14 mouse cellular contexts compared by ENCODE assay signal in the genomic region with DNA sequence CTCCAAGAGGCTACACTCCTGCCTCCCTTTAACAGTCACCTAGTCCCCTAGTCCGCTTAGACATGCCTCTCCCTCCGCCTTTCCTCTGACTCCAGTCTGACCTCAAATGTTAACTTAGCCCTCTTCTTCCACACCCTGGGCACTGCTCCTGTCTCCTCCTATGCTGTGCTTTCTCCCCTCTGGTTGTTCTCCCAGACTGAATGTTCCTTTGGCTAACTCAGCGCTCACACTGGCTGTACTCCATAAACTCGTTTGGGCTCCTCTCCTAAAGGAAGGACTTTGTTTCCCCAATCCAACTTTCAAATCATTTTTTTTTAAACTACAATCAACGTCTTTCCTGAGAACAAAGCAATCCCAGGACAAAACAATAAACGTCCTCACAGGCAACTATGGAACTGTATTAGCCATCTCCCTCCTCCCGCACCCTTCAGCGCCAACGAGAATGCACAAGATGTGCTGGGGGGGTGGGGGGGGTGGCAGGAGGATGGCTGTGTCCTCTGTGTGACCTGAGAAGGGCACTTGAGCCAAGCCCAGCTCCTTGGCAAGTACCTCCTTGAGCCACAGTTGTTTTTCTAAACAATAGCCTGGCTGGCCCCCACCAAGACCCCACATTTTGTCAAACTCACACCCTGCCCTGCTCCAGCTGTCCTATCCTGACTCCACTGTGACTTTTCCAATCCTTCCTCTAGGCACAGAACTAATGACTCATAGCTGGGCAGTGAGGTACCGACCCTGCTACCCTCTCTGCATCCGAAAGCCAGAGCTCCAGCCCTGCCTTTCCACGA. TPM values are rescaled to one million over a fixed set of nuclear protein-coding genes. Genes with fewer than 3 reads are reported as not detected.
A peak's percentile ranks its signal among the peaks of the same experiment; 100 is the strongest.
DNase-seq lines count a peak whose midpoint lies in the region; ATAC-seq and TF ChIP-seq lines count a peak whose summit lies in the region.
"Had no signal": no experiment of that assay in that cellular context is flagged by ENCODE, and none has a peak within 500 bp of the region (broad histone marks: within the 10 kb centered on the region; RNA-seq: fewer than 3 reads in every experiment).

No protein-coding gene starts in this region.

- ATAC-seq in lung, postnatal 0 days: peak; percentile 48

- peaks cover 10% of the 10 kb centered on the region; the same call in 1 of the 2 replicates for H3K27me3 ChIP-seq in embryonic facial prominence, embryonic 10.5 days (replicated peaks; ENCODE audit: low read depth, poor library complexity, severe bottlenecking)
- no peaks in the 10 kb centered on the region for H3K27me3 ChIP-seq in lung, postnatal 0 days (replicated peaks; ENCODE audit: insufficient read depth, low read length)
- H3K27me3 ChIP-seq: hindbrain, embryonic 15.5 days; limb, embryonic 13.5 days had no signal

- H3K4me1 ChIP-seq in embryonic facial prominence, embryonic 10.5 days: peaks cover 59% of the 10 kb centered on the region
- peaks cover 26% of the 10 kb centered on the region; the same call in 1 of the 2 replicates for H3K4me1 ChIP-seq in lung, postnatal 0 days (ENCODE audit: insufficient read depth, low read depth, low read length)

- WGBS in embryonic facial prominence, embryonic 10.5 days: 80% methylated on average over 12 of the region's 12 CpGs
- 38% methylated on average over 12 of the region's 12 CpGs for WGBS in lung, postnatal 0 days

- DNase-seq in gastrocnemius, postnatal 25 days: peak; percentile 69
- DNase-seq in gastrocnemius, postnatal 4 days (ENCODE audit: low spot score in 2 of 2): no peak
- peak; percentile 26 for DNase-seq in 3T3-L1 (ENCODE audit: low read depth, low spot score)
- no peak for DNase-seq in embryonic facial prominence, embryonic 10.5 days (ENCODE audit: low spot score)
- peak; percentile 42 for DNase-seq in lung, postnatal 0 days (ENCODE audit: low spot score)
- no peak for DNase-seq in layer of hippocampus, postnatal 10 days (ENCODE audit: low spot score in 2 of 2)
- no peak for DNase-seq in right cerebral cortex, postnatal 4 days
- DNase-seq: cerebellum, postnatal 10 days; thymus, adult 18-20 months had no signal

- no peaks in the 10 kb centered on the region for H3K9me3 ChIP-seq in embryonic facial prominence, embryonic 10.5 days
- H3K9me3 ChIP-seq in lung, postnatal 0 days (ENCODE audit: low read length): no peaks in the 10 kb centered on the region
- H3K9me3 ChIP-seq: heart, embryonic 13.5 days; hindbrain, embryonic 15.5 days; limb, embryonic 13.5 days had no signal

- no peak for TF ChIP-seq EP300 in lung, postnatal 0 days (IDR thresholded peaks at IDR 0.05)

- no peak for TF ChIP-seq CTCF in lung, postnatal 0 days (IDR thresholded peaks at IDR 0.05)

- H3K4me3 ChIP-seq in embryonic facial prominence, embryonic 10.5 days: no peak overlapping the region
- H3K4me3 ChIP-seq in lung, postnatal 0 days (ENCODE audit: low read depth, low read length): no peak overlapping the region
- H3K4me3 ChIP-seq: erythroblast, embryonic 14.5 days; heart, embryonic 13.5 days; hindbrain, embryonic 15.5 days; limb, embryonic 13.5 days had no signal

- peak overlapping the region; percentile 35; the same call in 1 of the 2 replicates for H3K27ac ChIP-seq in embryonic facial prominence, embryonic 10.5 days (replicated peaks)
- H3K27ac ChIP-seq in lung, postnatal 0 days (ENCODE audit: low read length): peak overlapping the region; percentile 65
- H3K27ac ChIP-seq: heart, embryonic 13.5 days; hindbrain, embryonic 15.5 days; kidney, postnatal 0 days; limb, embryonic 13.5 days had no signal

- H3K36me3 ChIP-seq in embryonic facial prominence, embryonic 10.5 days (replicated peaks): no peaks in the 10 kb centered on the region
- H3K36me3 ChIP-seq in lung, postnatal 0 days (ENCODE audit: insufficient read depth, low read length): no peaks in the 10 kb centered on the region
- H3K36me3 ChIP-seq: heart, embryonic 13.5 days; hindbrain, embryonic 15.5 days; limb, embryonic 13.5 days had no signal

- no peak overlapping the region for H3K4me2 ChIP-seq in lung, postnatal 0 days (replicated peaks; ENCODE audit: low read depth, low read length)
- H3K4me2 ChIP-seq: heart, embryonic 13.5 days; hindbrain, embryonic 15.5 days; limb, embryonic 13.5 days had no signal

- 0 out of 2 replicates have a peak overlapping the region, but pooled peaks have one; percentile 4 for H3K9ac ChIP-seq in lung, postnatal 0 days (replicated peaks; ENCODE audit: low read depth)
- H3K9ac ChIP-seq: heart, embryonic 13.5 days; hindbrain, embryonic 15.5 days; limb, embryonic 13.5 days had no signal

RNA-seq across cellular contexts. Expression of a gene that starts 34.4 kb away (rescaled TPM):
- 10 to 100 TPM; 16.0 to 17.9 TPM for total RNA-seq in gastrocnemius, postnatal 25 days (2021)
- 10 to 100 TPM; 18.8 to 22.8 TPM for total RNA-seq in gastrocnemius, postnatal 4 days (2021)
- 27.0 and 28.1 TPM in 2 replicates for polyA plus RNA-seq in embryonic facial prominence, embryonic 10.5 days (2016; fragmentation: Nextera tagmentation; extraction: Ambion mirVana)
- polyA plus RNA-seq in lung, postnatal 0 days (2015; fragmentation: Nextera tagmentation; extraction: Ambion mirVana): 104 and 106 TPM in 2 replicates
- 10 to 100 TPM; 25.3 to 31.0 TPM for total RNA-seq in layer of hippocampus, postnatal 10 days (2021)
- polyA plus RNA-seq: erythroblast, embryonic 14.5 days had no signal

Comparison
In these comparisons a context has a peak if more than half of its experiments do, and no peak if none do; other contexts are left out.
1. DNase-seq: peak in gastrocnemius, postnatal 25 days (single experiment), 3T3-L1 (single experiment) and lung, postnatal 0 days (single experiment); none in gastrocnemius, postnatal 4 days (0 of 2), embryonic facial prominence, embryonic 10.5 days (single experiment), layer of hippocampus, postnatal 10 days (0 of 2) and right cerebral cortex, postnatal 4 days (single experiment).